Mouse (Mus musculus): Measurements from ENCODE around the gene Dhrs3. TPM values are rescaled to one million over a fixed set of nuclear protein-coding genes. Genes with fewer than 3 reads are reported as not detected.

The Dhrs3 gene
- polyA plus RNA-seq, 1 experiment from 2014 or later, result 199 TPM

DNA sequence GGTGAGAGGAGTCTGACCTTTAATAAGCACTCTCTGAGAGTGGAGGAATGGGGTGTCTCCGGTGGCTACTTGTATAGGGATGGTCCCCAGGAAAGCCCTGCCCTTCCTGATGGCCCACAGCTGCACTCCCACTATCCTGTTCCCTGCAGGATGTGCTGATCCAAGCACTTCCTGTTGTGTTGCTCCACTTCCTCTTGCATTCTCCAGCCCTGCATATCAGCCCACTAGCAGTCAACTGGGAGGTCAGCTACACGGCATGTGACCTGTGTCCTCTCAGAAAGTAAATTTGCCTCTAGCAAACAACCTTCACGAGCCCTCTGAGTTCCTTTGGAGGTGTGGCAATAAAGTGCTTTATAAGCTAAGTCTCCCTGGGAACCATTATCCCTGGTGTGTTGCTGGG, 11.3 kb downstream of the Dhrs3 start:
- TF ChIP-seq CTCF (IDR thresholded peaks at IDR 0.05; ENCODE audit: low read depth), result no peak
- no peak overlapping the region for H3K4me3 ChIP-seq (replicated peaks; ENCODE audit: low read depth, low read length)
- H3K4me1 ChIP-seq (replicated peaks; ENCODE audit: insufficient read depth, low read length), result peaks cover 42% of the 10 kb centered on the region; the same call in 1 of the 2 replicates
- H3K9ac ChIP-seq (ENCODE audit: low read depth, low read length), result no peak overlapping the region
- H3K27ac ChIP-seq, result peak overlapping the region; percentile 70
- WGBS, result 30% methylated on average over 3 of the region's 3 CpGs
- no peak overlapping the region for H3K4me2 ChIP-seq (ENCODE audit: low read length)
- H3K27me3 ChIP-seq (ENCODE audit: insufficient read depth, low read length), result no peaks in the 10 kb centered on the region
- peak; percentile 79 for DNase-seq (ENCODE audit: low spot score)
- H3K9me3 ChIP-seq (replicated peaks; ENCODE audit: low read length), result no peaks in the 10 kb centered on the region
- ATAC-seq (replicated peaks; ENCODE audit: low FRiP score, low read depth), result peak; percentile 65
- peaks cover 26% of the 10 kb centered on the region for H3K36me3 ChIP-seq (ENCODE audit: insufficient read depth, low read length)

DNA sequence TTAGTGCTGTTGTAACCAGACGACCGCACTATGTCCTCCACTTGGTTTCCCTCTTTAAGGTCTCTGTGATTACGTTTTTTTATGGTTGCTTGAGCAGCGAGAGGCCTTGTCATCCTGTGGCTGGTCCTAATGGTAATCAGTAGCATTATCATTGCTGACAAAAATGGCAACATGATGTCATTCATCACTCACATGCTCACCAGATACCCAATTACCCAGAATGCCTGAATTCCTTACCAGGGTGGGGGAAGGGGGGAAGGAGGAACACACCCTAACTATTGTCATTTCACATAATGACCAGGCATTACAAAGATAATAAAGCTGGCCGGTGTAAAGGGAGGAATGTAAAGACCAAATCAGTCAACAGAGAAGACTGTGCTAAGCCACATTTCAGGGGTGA, 12.5 kb downstream of the Dhrs3 start:
- no peak for DNase-seq (ENCODE audit: low spot score)
- H3K4me1 ChIP-seq (replicated peaks; ENCODE audit: insufficient read depth, low read length), result peaks cover 42% of the 10 kb centered on the region; the same call in 1 of the 2 replicates
- 44% methylated on average over 5 of the region's 5 CpGs for WGBS
- H3K9me3 ChIP-seq (replicated peaks; ENCODE audit: low read length), result no peaks in the 10 kb centered on the region
- H3K27me3 ChIP-seq (ENCODE audit: insufficient read depth, low read length), result no peaks in the 10 kb centered on the region
- H3K27ac ChIP-seq, result peak overlapping the region; percentile 64
- no peak overlapping the region for H3K4me3 ChIP-seq (replicated peaks; ENCODE audit: low read depth, low read length)
- ATAC-seq (replicated peaks; ENCODE audit: low FRiP score, low read depth), result no peak
- H3K9ac ChIP-seq (ENCODE audit: low read depth, low read length), result no peak overlapping the region
- H3K4me2 ChIP-seq (ENCODE audit: low read length), result no peak overlapping the region
- no peak for TF ChIP-seq CTCF (IDR thresholded peaks at IDR 0.05; ENCODE audit: low read depth)
- peaks cover 17% of the 10 kb centered on the region for H3K36me3 ChIP-seq (ENCODE audit: insufficient read depth, low read length)

DNA sequence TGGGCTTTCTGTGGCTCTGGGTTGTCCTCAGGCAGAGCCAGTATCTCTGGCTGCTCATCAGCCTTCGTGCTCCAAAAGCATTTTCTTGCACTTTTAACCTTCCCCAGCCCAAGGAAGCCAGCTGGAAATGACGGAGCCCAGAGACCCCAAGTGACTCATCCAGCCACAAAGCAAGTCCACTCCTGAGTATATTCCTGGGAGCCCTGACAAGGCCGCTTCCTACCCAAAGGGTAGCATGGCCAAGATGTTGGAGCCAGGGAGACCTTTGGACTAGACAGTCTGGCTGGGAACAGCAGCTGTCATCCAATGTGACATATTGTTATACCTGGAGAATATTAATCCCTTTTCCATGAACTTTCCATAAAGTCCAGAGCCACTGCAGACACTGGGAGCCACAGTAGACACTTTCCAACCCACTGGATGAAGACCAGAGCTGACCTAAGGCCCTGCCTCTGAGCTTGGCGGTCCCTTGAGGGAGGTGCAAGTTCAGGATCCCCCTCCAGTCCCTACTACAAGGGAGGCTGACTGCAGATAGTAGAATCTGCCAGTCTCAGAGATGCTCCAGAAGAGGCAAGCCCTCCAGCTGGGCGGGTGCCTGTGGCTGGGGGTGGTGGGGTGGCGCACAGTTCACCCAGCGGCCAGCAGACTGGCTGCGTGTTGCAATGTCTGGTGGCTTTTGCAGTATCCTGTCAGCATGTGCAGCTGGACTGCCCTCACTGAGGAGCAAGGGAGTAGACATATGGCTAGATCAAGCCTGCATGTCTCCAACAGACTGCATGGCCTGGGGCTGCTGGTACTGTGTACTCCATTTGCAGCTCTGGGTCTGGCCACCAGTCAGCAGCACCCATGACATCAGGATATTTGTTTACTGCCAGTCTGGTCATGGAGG, 13.6 kb downstream of the Dhrs3 start:
- Histone ChIP-seq H3K9ac (ENCODE audit: low read depth, low read length) (0 out of 2 replicates have a peak overlapping the region, but pooled peaks have one; percentile 8), H3K27ac (peak overlapping the region; percentile 64), H3K4me3 (replicated peaks; ENCODE audit: low read depth, low read length) (no peak overlapping the region), H3K27me3 (ENCODE audit: insufficient read depth, low read length) (no peaks in the 10 kb centered on the region), H3K4me1 (replicated peaks; ENCODE audit: insufficient read depth, low read length) (peaks cover 38% of the 10 kb centered on the region; the same call in 1 of the 2 replicates), H3K4me2 (ENCODE audit: low read length) (no peak overlapping the region), H3K36me3 (ENCODE audit: insufficient read depth, low read length) (peaks cover 14% of the 10 kb centered on the region; the same call in 1 of the 2 replicates), H3K9me3 (replicated peaks; ENCODE audit: low read length) (no peaks in the 10 kb centered on the region)
- DNase-seq (ENCODE audit: low spot score), result no peak
- ATAC-seq (replicated peaks; ENCODE audit: low FRiP score, low read depth), result peak; percentile 31; the same call in 1 of the 2 replicates
- TF ChIP-seq CTCF (IDR thresholded peaks at IDR 0.05; ENCODE audit: low read depth), result 0 out of 2 replicates have a peak, but pooled peaks have one; percentile 22
- 56% methylated on average over 8 of the region's 8 CpGs for WGBS

GRCm38 (mm10) chr4:144906978-144907703, 14.5 kb downstream of the Dhrs3 start:
- Histone ChIP-seq H3K4me3 (replicated peaks; ENCODE audit: low read depth, low read length) (no peak overlapping the region), H3K27ac (0 out of 2 replicates have a peak overlapping the region, but pooled peaks have one; percentile 13), H3K9ac (ENCODE audit: low read depth, low read length) (no peak overlapping the region), H3K27me3 (ENCODE audit: insufficient read depth, low read length) (no peaks in the 10 kb centered on the region), H3K4me1 (replicated peaks; ENCODE audit: insufficient read depth, low read length) (peaks cover 33% of the 10 kb centered on the region; the same call in 1 of the 2 replicates), H3K36me3 (ENCODE audit: insufficient read depth, low read length) (peaks cover 11% of the 10 kb centered on the region; the same call in 1 of the 2 replicates), H3K4me2 (ENCODE audit: low read length) (no peak overlapping the region), H3K9me3 (replicated peaks; ENCODE audit: low read length) (no peaks in the 10 kb centered on the region)
- TF ChIP-seq CTCF (IDR thresholded peaks at IDR 0.05; ENCODE audit: low read depth), result no peak
- DNase-seq (ENCODE audit: low spot score) (no peak), ATAC-seq (replicated peaks; ENCODE audit: low FRiP score, low read depth) (no peak)
- 79% methylated on average over 4 of the region's 4 CpGs for WGBS

- H3K27ac ChIP-seq, result no peak overlapping the region
- no peaks in the 10 kb centered on the region for H3K27me3 ChIP-seq (ENCODE audit: insufficient read depth, low read length)
- no peak overlapping the region for H3K4me3 ChIP-seq (replicated peaks; ENCODE audit: low read depth, low read length)
- peaks cover 3% of the 10 kb centered on the region; the same call in 1 of the 2 replicates for H3K36me3 ChIP-seq (ENCODE audit: insufficient read depth, low read length)
- ATAC-seq (replicated peaks; ENCODE audit: low FRiP score, low read depth), result no peak
- no peak overlapping the region for H3K4me2 ChIP-seq (ENCODE audit: low read length)
- no peak for TF ChIP-seq CTCF (IDR thresholded peaks at IDR 0.05; ENCODE audit: low read depth)
- H3K9me3 ChIP-seq (replicated peaks; ENCODE audit: low read length), result no peaks in the 10 kb centered on the region
- DNase-seq (ENCODE audit: low spot score), result no peak
- peaks cover 21% of the 10 kb centered on the region; the same call in 1 of the 2 replicates for H3K4me1 ChIP-seq (replicated peaks; ENCODE audit: insufficient read depth, low read length)
- no peak overlapping the region for H3K9ac ChIP-seq (ENCODE audit: low read depth, low read length)
Measured at GRCm38 (mm10) chr4:144908825-144909224, 16.2 kb downstream of the Dhrs3 start.

- no peak for DNase-seq (ENCODE audit: low spot score)
- Histone ChIP-seq H3K4me3 (replicated peaks; ENCODE audit: low read depth, low read length) (no peak overlapping the region), H3K27ac (no peak overlapping the region), H3K9me3 (replicated peaks; ENCODE audit: low read length) (no peaks in the 10 kb centered on the region), H3K4me1 (replicated peaks; ENCODE audit: insufficient read depth, low read length) (peaks cover 16% of the 10 kb centered on the region; the same call in 1 of the 2 replicates), H3K4me2 (ENCODE audit: low read length) (no peak overlapping the region), H3K9ac (ENCODE audit: low read depth, low read length) (no peak overlapping the region), H3K27me3 (ENCODE audit: insufficient read depth, low read length) (no peaks in the 10 kb centered on the region), H3K36me3 (ENCODE audit: insufficient read depth, low read length) (peaks cover 3% of the 10 kb centered on the region; the same call in 1 of the 2 replicates)
- 80% methylated on average over 3 of the region's 3 CpGs for WGBS
- no peak for ATAC-seq (replicated peaks; ENCODE audit: low FRiP score, low read depth)
- TF ChIP-seq CTCF (IDR thresholded peaks at IDR 0.05; ENCODE audit: low read depth), result no peak
Measured at GRCm38 (mm10) chr4:144910281-144910680, 17.7 kb downstream of the Dhrs3 start.

Measured in kidney, postnatal 0 days (tissue).